Mouse (Mus musculus) neural tube, embryonic 11.5 days (tissue): ENCODE measurements around the gene Fstl4. TPM values are rescaled to one million over a fixed set of nuclear protein-coding genes. Genes with fewer than 3 reads are reported as not detected.

Experiments
- ATAC-seq: fragments of 200-750 bp; cut with Nextera tagmentation; 2 replicates; pipeline ENCODE4 v1.8.0; 2017; ENCODE audit warnings: moderate number of reproducible peaks, mild to moderate bottlenecking, moderate TSS enrichment, moderate library complexity; ENCODE audit not compliant: insufficient read depth, low FRiP score, low TSS enrichment
- DNase-seq: peaks from one replicate; pipeline ENCODE4 v3.0.0-alpha.2; 2015; ENCODE audit warnings: low spot score
- H3K27ac ChIP-seq: fragments of 300-500 bp; sonication (generic); 2 replicates; pipeline ENCODE4 v1.5.1; 2014; ENCODE audit warnings: low read depth, mild to moderate bottlenecking, low read length
- H3K27me3 ChIP-seq: fragments of 300-500 bp; sonication (generic); 2 replicates; pipeline ENCODE4 v1.6.1; 2014; ENCODE audit warnings: mild to moderate bottlenecking, low read length, mixed read lengths; ENCODE audit not compliant: control insufficient read depth, insufficient read depth
- H3K36me3 ChIP-seq: fragments of 300-500 bp; sonication (generic); 2 replicates; pipeline ENCODE4 v1.6.1; 2014; ENCODE audit warnings: mild to moderate bottlenecking, low read length, moderate library complexity, mixed read lengths; ENCODE audit not compliant: control insufficient read depth, insufficient read depth
- H3K4me1 ChIP-seq: fragments of 300-500 bp; sonication (generic); 2 replicates; pipeline ENCODE4 v1.6.1; 2014; ENCODE audit warnings: low read length, mixed read lengths; ENCODE audit not compliant: control insufficient read depth, insufficient read depth
- H3K4me2 ChIP-seq: fragments of 300-500 bp; sonication (generic); 2 replicates; pipeline ENCODE4 v1.6.1; 2014; ENCODE audit warnings: low read depth, mild to moderate bottlenecking, moderate library complexity
- H3K4me3 ChIP-seq: fragments of 300-500 bp; sonication (generic); 2 replicates; pipeline ENCODE4 v1.5.1; 2014; ENCODE audit warnings: low read depth, low read length
- H3K9ac ChIP-seq: fragments of 300-500 bp; sonication (generic); 2 replicates; pipeline ENCODE4 v1.6.1; 2014; ENCODE audit warnings: mild to moderate bottlenecking, low read length
- H3K9me3 ChIP-seq: fragments of 300-500 bp; sonication (generic); 2 replicates; pipeline ENCODE4 v1.6.1; 2016; ENCODE audit warnings: low read length; ENCODE audit not compliant: control insufficient read depth
- WGBS: fragments of 180-500 bp; shearing (Covaris S2); extraction: QIAGEN DNeasy Blood & Tissue Kit; methylation state at CpG from one replicate; pipeline ENCODE4 v1.1.7; 2014; 5-methylcytosine and 5-hydroxymethylcytosine counted together
- polyA plus RNA-seq: library from polyadenylated mRNA; unstranded; fragments of >200 nt; fragmentation: Nextera tagmentation; extraction: Ambion mirVana; gene quantifications from 2 replicates; pipeline ENCODE4 v1.2.1, GENCODE M21; 2014

The Fstl4 gene
- polyA plus RNA-seq = 3.5 and 3.7 TPM in 2 replicates

- H3K9ac ChIP-seq = peak within 1 kb of the TSS; percentile 52
- peak within 1 kb of the TSS; percentile 97 for H3K4me2 ChIP-seq
- H3K36me3 ChIP-seq = no peaks in the 10 kb centered on the region
- ATAC-seq = peak; percentile 45; the same call in 1 of the 2 replicates
- H3K9me3 ChIP-seq = no peaks in the 10 kb centered on the region
- H3K27ac ChIP-seq = no peak within 1 kb of the TSS
- DNase-seq = peak; percentile 52
- WGBS = under 1% methylated on average over 42 of the region's 48 CpGs
- peak within 1 kb of the TSS; percentile 56 for H3K4me3 ChIP-seq
- peaks cover 31% of the 10 kb centered on the region for H3K27me3 ChIP-seq
- H3K4me1 ChIP-seq = peaks cover 9% of the 10 kb centered on the region
Observed at GRCm38 (mm10) chr11:52764461-52764893, at the start of gene Fstl4. TSS of gene Fstl4 (plus strand) at chr11:52764634.

- ATAC-seq = no peak
- H3K27ac ChIP-seq = no peak overlapping the region
- WGBS = 61% methylated on average over 1 of the region's 1 CpGs
Observed at GRCm38 (mm10) chr11:52718570-52718969, 45.9 kb upstream of the Fstl4 start.

GRCm38 (mm10) chr11:52721087-52721486, 43.3 kb upstream of the Fstl4 start:
- Histone ChIP-seq H3K4me3 (no peak overlapping the region), H3K27ac (no peak overlapping the region), H3K4me1 (no peaks in the 10 kb centered on the region), H3K4me2 (no peak overlapping the region), H3K9ac (no peak overlapping the region), H3K27me3 (no peaks in the 10 kb centered on the region), H3K9me3 (no peaks in the 10 kb centered on the region), H3K36me3 (no peaks in the 10 kb centered on the region)
- WGBS = 81% methylated on average over 6 of the region's 6 CpGs
- DNase-seq (no peak), ATAC-seq (no peak)

More at GRCm38 (mm10) chr11:52718570-52718969, 45.9 kb upstream of the Fstl4 start:
- Histone ChIP-seq H3K9me3 (no peaks in the 10 kb centered on the region), H3K4me2 (no peak overlapping the region), H3K9ac (no peak overlapping the region), H3K36me3 (no peaks in the 10 kb centered on the region), H3K27me3 (no peaks in the 10 kb centered on the region), H3K4me1 (no peaks in the 10 kb centered on the region), H3K4me3 (no peak overlapping the region)
- no peak for DNase-seq

- H3K27me3 ChIP-seq = no peaks in the 10 kb centered on the region
- ATAC-seq = no peak
- H3K4me1 ChIP-seq = no peaks in the 10 kb centered on the region
- H3K9me3 ChIP-seq = no peaks in the 10 kb centered on the region
- no peak overlapping the region for H3K4me2 ChIP-seq
- no peak for DNase-seq
- WGBS = 89% methylated on average over 4 of the region's 4 CpGs
- no peak overlapping the region for H3K9ac ChIP-seq
- no peaks in the 10 kb centered on the region for H3K36me3 ChIP-seq
- no peak overlapping the region for H3K4me3 ChIP-seq
- H3K27ac ChIP-seq = no peak overlapping the region
Observed at GRCm38 (mm10) chr11:52722706-52723105, 41.7 kb upstream of the Fstl4 start.

GRCm38 (mm10) chr11:52726001-52726400, 38.4 kb upstream of the Fstl4 start:
- DNase-seq (no peak), ATAC-seq (no peak)
- H3K36me3 ChIP-seq = no peaks in the 10 kb centered on the region
- H3K4me3 ChIP-seq = no peak overlapping the region
- no peaks in the 10 kb centered on the region for H3K4me1 ChIP-seq
- no peaks in the 10 kb centered on the region for H3K9me3 ChIP-seq
- no peaks in the 10 kb centered on the region for H3K27me3 ChIP-seq
- no peak overlapping the region for H3K4me2 ChIP-seq
- H3K9ac ChIP-seq = no peak overlapping the region
- 96% methylated on average over 1 of the region's 1 CpGs for WGBS
- H3K27ac ChIP-seq = no peak overlapping the region

GRCm38 (mm10) chr11:52728479-52728878, 36.0 kb upstream of the Fstl4 start:
- no peaks in the 10 kb centered on the region for H3K4me1 ChIP-seq
- no peak overlapping the region for H3K27ac ChIP-seq
- WGBS = 80% methylated on average over 15 of the region's 15 CpGs
- no peak overlapping the region for H3K4me3 ChIP-seq
- H3K9me3 ChIP-seq = no peaks in the 10 kb centered on the region
- no peaks in the 10 kb centered on the region for H3K36me3 ChIP-seq
- H3K27me3 ChIP-seq = no peaks in the 10 kb centered on the region
- no peak for DNase-seq
- ATAC-seq = no peak
- no peak overlapping the region for H3K9ac ChIP-seq
- no peak overlapping the region for H3K4me2 ChIP-seq

- no peak overlapping the region for H3K4me3 ChIP-seq
- H3K9ac ChIP-seq = no peak overlapping the region
- 91% methylated on average over 5 of the region's 5 CpGs for WGBS
- ATAC-seq = no peak
- H3K4me2 ChIP-seq = no peak overlapping the region
- no peaks in the 10 kb centered on the region for H3K4me1 ChIP-seq
- H3K9me3 ChIP-seq = no peaks in the 10 kb centered on the region
- no peaks in the 10 kb centered on the region for H3K27me3 ChIP-seq
- H3K36me3 ChIP-seq = no peaks in the 10 kb centered on the region
- DNase-seq = no peak
- H3K27ac ChIP-seq = no peak overlapping the region
Observed at GRCm38 (mm10) chr11:52729890-52730289, 34.5 kb upstream of the Fstl4 start.

GRCm38 (mm10) chr11:52731979-52732378, 32.5 kb upstream of the Fstl4 start:
- Histone ChIP-seq H3K4me3 (no peak overlapping the region), H3K27ac (no peak overlapping the region), H3K36me3 (no peaks in the 10 kb centered on the region), H3K27me3 (no peaks in the 10 kb centered on the region), H3K9me3 (no peaks in the 10 kb centered on the region), H3K9ac (no peak overlapping the region), H3K4me1 (no peaks in the 10 kb centered on the region), H3K4me2 (no peak overlapping the region)
- no peak for DNase-seq
- 49% methylated on average over 8 of the region's 8 CpGs for WGBS
- ATAC-seq = no peak

GRCm38 (mm10) chr11:52734493-52735195, 29.8 kb upstream of the Fstl4 start:
- DNase-seq (no peak), ATAC-seq (no peak)
- Histone ChIP-seq H3K4me2 (no peak overlapping the region), H3K9ac (no peak overlapping the region), H3K36me3 (no peaks in the 10 kb centered on the region), H3K4me3 (no peak overlapping the region), H3K27ac (no peak overlapping the region), H3K9me3 (no peaks in the 10 kb centered on the region), H3K27me3 (no peaks in the 10 kb centered on the region), H3K4me1 (no peaks in the 10 kb centered on the region)
- 84% methylated on average over 6 of the region's 6 CpGs for WGBS
